Mouse (Mus musculus) intestine, postnatal 0 days (tissue): Measurements from ENCODE around the gene R3hdml. TPM values are rescaled to one million over a fixed set of nuclear protein-coding genes. Genes with fewer than 3 reads are reported as not detected.

ENCODE experiments used
- ATAC-seq: fragments of 200-750 bp; cut with Nextera tagmentation; 2 replicates; pipeline ENCODE4 v1.8.0; 2017; ENCODE audit warnings: mild to moderate bottlenecking, moderate TSS enrichment, moderate library complexity
- H3K27ac ChIP-seq: fragments of 300-500 bp; sonication (generic); 2 replicates; pipeline ENCODE4 v1.5.1; 2014; ENCODE audit warnings: mild to moderate bottlenecking, low read depth, low read length, moderate library complexity
- H3K27me3 ChIP-seq: fragments of 300-500 bp; sonication (generic); replicated peaks from 2 replicates; pipeline ENCODE4 v1.6.1; 2014; ENCODE audit warnings: low read length, mixed read lengths; ENCODE audit not compliant: control insufficient read depth, insufficient read depth
- H3K36me3 ChIP-seq: fragments of 300-500 bp; sonication (generic); 2 replicates; pipeline ENCODE4 v1.6.1; 2014; ENCODE audit warnings: mild to moderate bottlenecking, moderate library complexity; ENCODE audit not compliant: control insufficient read depth, insufficient read depth
- H3K4me1 ChIP-seq: fragments of 300-500 bp; sonication (generic); replicated peaks from 2 replicates; pipeline ENCODE4 v1.6.1; 2014; ENCODE audit warnings: antibody characterized with exemption, low read length, mixed read lengths; ENCODE audit not compliant: control insufficient read depth, insufficient read depth
- H3K4me2 ChIP-seq: fragments of 300-500 bp; sonication (generic); replicated peaks from 2 replicates; pipeline ENCODE4 v1.6.1; 2014; ENCODE audit warnings: low read depth, mild to moderate bottlenecking, moderate library complexity
- H3K4me3 ChIP-seq: fragments of 300-500 bp; sonication (generic); 2 replicates; pipeline ENCODE4 v1.5.1; 2014; ENCODE audit warnings: low read depth, low read length
- H3K9ac ChIP-seq: fragments of 300-500 bp; sonication (generic); 2 replicates; pipeline ENCODE4 v1.6.1; 2014; ENCODE audit warnings: mild to moderate bottlenecking, low read depth, low read length
- H3K9me3 ChIP-seq: fragments of 300-500 bp; sonication (generic); 2 replicates; pipeline ENCODE4 v1.6.1; 2016; ENCODE audit warnings: mixed run types; ENCODE audit not compliant: control insufficient read depth
- CTCF ChIP-seq: sonication (generic); IDR thresholded peaks from 2 replicates; pipeline ENCODE4 v1.5.1; 2016; ENCODE audit warnings: low read depth, mild to moderate bottlenecking, control low read depth, antibody characterized with exemption, moderate library complexity
- WGBS: fragments of 180-500 bp; shearing (Covaris S2); extraction: QIAGEN DNeasy Blood & Tissue Kit; methylation state at CpG from one replicate; pipeline ENCODE4 v1.1.7; 2014; 5-methylcytosine and 5-hydroxymethylcytosine counted together
- polyA plus RNA-seq: library from polyadenylated mRNA; unstranded; fragments of >200 nt; fragmentation: Nextera tagmentation; extraction: Ambion mirVana; gene quantifications from 2 replicates; pipeline ENCODE4 v1.2.1, GENCODE M21; 2015

The R3hdml gene
- polyA plus RNA-seq, 1 experiment from 2014 or later: 0.46 TPM

- TF ChIP-seq CTCF: no peak
- Histone ChIP-seq H3K9me3 (no peaks in the 10 kb centered on the region), H3K4me3 (no peak overlapping the region), H3K4me1 (no peaks in the 10 kb centered on the region), H3K36me3 (no peaks in the 10 kb centered on the region; the same call in 1 of the 2 replicates), H3K27ac (no peak overlapping the region), H3K27me3 (no peaks in the 10 kb centered on the region), H3K4me2 (no peak overlapping the region), H3K9ac (no peak overlapping the region)
- ATAC-seq: no peak
- 48% methylated on average over 5 of the region's 5 CpGs for WGBS
These were observed 913 bp downstream of the R3hdml start for GRCm38 (mm10) chr2:163493031-163493430.

DNA sequence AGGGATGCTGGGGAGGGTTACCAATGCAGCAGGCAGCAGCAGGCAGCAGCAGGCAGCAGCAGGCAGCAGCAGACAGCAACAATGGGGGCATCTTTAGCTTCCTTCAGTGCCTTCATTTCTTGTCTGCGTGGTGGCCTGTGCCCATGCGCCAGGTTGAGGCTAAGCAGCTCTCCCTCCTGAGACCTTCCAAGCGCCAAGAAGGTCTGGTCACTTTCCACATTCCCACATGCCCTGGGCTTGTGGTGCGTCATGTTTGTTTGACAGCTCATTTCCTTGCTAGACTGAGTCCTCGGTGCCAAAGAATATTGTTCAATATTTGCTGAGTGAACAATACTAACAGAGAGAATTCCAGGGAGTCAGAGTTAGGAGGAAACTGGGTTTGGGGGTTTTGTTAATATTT is 1.9 kb downstream of the R3hdml start:
- Histone ChIP-seq H3K9ac (no peak overlapping the region), H3K4me3 (no peak overlapping the region), H3K27me3 (no peaks in the 10 kb centered on the region), H3K9me3 (no peaks in the 10 kb centered on the region), H3K4me2 (no peak overlapping the region), H3K36me3 (no peaks in the 10 kb centered on the region; the same call in 1 of the 2 replicates), H3K27ac (no peak overlapping the region), H3K4me1 (no peaks in the 10 kb centered on the region)
- no peak for ATAC-seq
- WGBS: 19% methylated on average over 5 of the region's 5 CpGs
- TF ChIP-seq CTCF: no peak

GRCm38 (mm10) chr2:163494456-163494855 is 2.3 kb downstream of the R3hdml start:
- H3K4me3 ChIP-seq: no peak overlapping the region
- H3K27ac ChIP-seq: no peak overlapping the region
- H3K36me3 ChIP-seq: no peaks in the 10 kb centered on the region; the same call in 1 of the 2 replicates
- WGBS: 39% methylated on average over 6 of the region's 6 CpGs
- no peak for TF ChIP-seq CTCF
- no peak overlapping the region for H3K9ac ChIP-seq
- H3K9me3 ChIP-seq: no peaks in the 10 kb centered on the region
- H3K27me3 ChIP-seq: no peaks in the 10 kb centered on the region
- H3K4me1 ChIP-seq: no peaks in the 10 kb centered on the region
- H3K4me2 ChIP-seq: no peak overlapping the region
- ATAC-seq: no peak

GRCm38 (mm10) chr2:163502219-163502618 is 10.1 kb downstream of the R3hdml start:
- no peak for ATAC-seq
- Histone ChIP-seq H3K4me3 (no peak overlapping the region), H3K36me3 (no peaks in the 10 kb centered on the region; the same call in 1 of the 2 replicates), H3K27me3 (no peaks in the 10 kb centered on the region), H3K4me2 (no peak overlapping the region), H3K9me3 (no peaks in the 10 kb centered on the region), H3K27ac (no peak overlapping the region), H3K4me1 (no peaks in the 10 kb centered on the region; the same call in 1 of the 2 replicates), H3K9ac (no peak overlapping the region)
- TF ChIP-seq CTCF: no peak
- WGBS: 83% methylated on average over 2 of the region's 2 CpGs

DNA sequence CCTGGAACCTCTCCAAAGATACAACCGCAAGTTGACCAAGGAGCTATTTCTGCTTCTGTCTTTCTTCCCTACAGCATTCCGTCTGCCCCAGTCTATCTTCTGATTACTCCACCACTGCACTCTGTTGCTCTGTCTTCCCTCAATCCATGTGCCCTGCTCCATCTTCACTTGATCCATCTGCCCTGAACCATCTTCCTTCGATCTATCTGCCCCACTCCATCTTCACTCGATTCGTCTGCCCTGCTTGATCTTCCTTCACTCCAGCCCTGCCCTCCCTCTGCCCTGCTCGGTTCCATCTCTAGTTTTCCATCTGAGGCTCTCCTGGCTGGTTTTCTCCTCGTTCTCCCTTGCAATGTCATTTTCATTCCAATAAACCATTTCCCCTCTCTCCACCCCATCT is 11.1 kb downstream of the R3hdml start:
- Histone ChIP-seq H3K4me1 (no peaks in the 10 kb centered on the region; the same call in 1 of the 2 replicates), H3K9ac (no peak overlapping the region), H3K36me3 (no peaks in the 10 kb centered on the region; the same call in 1 of the 2 replicates), H3K27me3 (no peaks in the 10 kb centered on the region), H3K9me3 (no peaks in the 10 kb centered on the region), H3K4me2 (peak overlapping the region; percentile 17; the same call in 1 of the 2 replicates), H3K4me3 (no peak overlapping the region), H3K27ac (no peak overlapping the region)
- WGBS: 46% methylated on average over 7 of the region's 7 CpGs
- ATAC-seq: peak; percentile 34
- no peak for TF ChIP-seq CTCF

- no peak for TF ChIP-seq CTCF
- Histone ChIP-seq H3K36me3 (no peaks in the 10 kb centered on the region), H3K4me3 (peak within 1 kb of the TSS; percentile 43), H3K4me1 (no peaks in the 10 kb centered on the region; the same call in 1 of the 2 replicates), H3K27me3 (no peaks in the 10 kb centered on the region), H3K9me3 (no peaks in the 10 kb centered on the region), H3K4me2 (peak within 1 kb of the TSS; percentile 58), H3K27ac (peak within 1 kb of the TSS; percentile 80), H3K9ac (peak within 1 kb of the TSS; percentile 45; the same call in 1 of the 2 replicates)
- ATAC-seq: peak; percentile 78
- 36% methylated on average over 10 of the region's 10 CpGs for WGBS
These were observed 14.3 kb downstream of the R3hdml start, which contains the start of gene Hnf4a for GRCm38 (mm10) chr2:163506300-163507004. Hnf4a (plus strand) TSS chr2:163506808.
